Mouse (Mus musculus) ES-E14 (cell line): ENCODE measurements around the gene R3hdml. TPM values are rescaled to one million over a fixed set of nuclear protein-coding genes. Genes with fewer than 3 reads are reported as not detected.
A peak's percentile ranks its signal among the peaks of the same experiment; 100 is the strongest.

Source experiments
- DNase-seq: peaks from one replicate; pipeline ENCODE4 v3.0.0-alpha.2; 2013; ENCODE audit warnings: low read depth, low spot score
- H3K27ac ChIP-seq: 2 replicates; pipeline ENCODE4 v1.5.1; 2012; ENCODE audit warnings: low read depth, mild to moderate bottlenecking, low read length, moderate library complexity, mixed read lengths; ENCODE audit not compliant: poor library complexity, insufficient read depth, severe bottlenecking
- H3K36me3 ChIP-seq: 2 replicates; pipeline ENCODE4 v1.6.1; 2012; ENCODE audit warnings: mild to moderate bottlenecking, low read length, moderate library complexity, mixed read lengths; ENCODE audit not compliant: control insufficient read depth, poor library complexity, insufficient read depth, severe bottlenecking
- H3K4me1 ChIP-seq, 2 experiments: fragments of 150-350 bp in 1 of 2; sonication (generic) in 1 of 2; 2 replicates each; pipeline ENCODE4 v1.6.1; 2012; ENCODE audit warnings: low read length in 2 of 2, mild to moderate bottlenecking in 1 of 2, mixed read lengths in 1 of 2; ENCODE audit not compliant: control insufficient read depth in 2 of 2, insufficient read depth in 2 of 2, poor library complexity in 1 of 2
- H3K4me3 ChIP-seq, 2 experiments: fragments of 150-350 bp in 1 of 2; sonication (generic) in 1 of 2; 2 replicates each; pipeline ENCODE4 v1.5.1; 2012; ENCODE audit warnings: low read length in 2 of 2, low read depth in 1 of 2, mild to moderate bottlenecking in 1 of 2, mixed read lengths in 1 of 2; ENCODE audit not compliant: insufficient read depth in 1 of 2, poor library complexity in 1 of 2, severe bottlenecking in 1 of 2
- H3K9ac ChIP-seq: 2 replicates; pipeline ENCODE4 v1.6.1; 2012; ENCODE audit warnings: low read depth, mild to moderate bottlenecking, low read length, mixed read lengths; ENCODE audit not compliant: poor library complexity, insufficient read depth, severe bottlenecking
- H3K9me3 ChIP-seq: fragments of 150-350 bp; sonication (generic); 2 replicates; pipeline ENCODE4 v1.6.1; 2012; ENCODE audit warnings: low read depth, mild to moderate bottlenecking, low read length; ENCODE audit not compliant: control insufficient read depth, insufficient read depth
- CHD2 ChIP-seq: IDR thresholded peaks from 2 replicates; pipeline ENCODE4 v1.6.1; 2014; ENCODE audit warnings: mild to moderate bottlenecking, low read depth, low read length, inconsistent platforms
- HCFC1 ChIP-seq: IDR thresholded peaks from 2 replicates; pipeline ENCODE4 v1.6.1; 2012; ENCODE audit warnings: low read length, inconsistent platforms, borderline replicate concordance; ENCODE audit not compliant: insufficient read depth
- MAFK ChIP-seq: IDR thresholded peaks from 2 replicates; pipeline ENCODE4 v1.6.1; 2014; ENCODE audit warnings: mild to moderate bottlenecking, low read depth, low read length, inconsistent platforms; ENCODE audit not compliant: insufficient read depth
- ZC3H11A ChIP-seq: IDR thresholded peaks from 2 replicates; pipeline ENCODE4 v1.6.1; 2012; ENCODE audit warnings: low read depth, mild to moderate bottlenecking, inconsistent platforms, low read length, borderline replicate concordance
- ZNF384 ChIP-seq: IDR thresholded peaks from 2 replicates; pipeline ENCODE4 v1.6.1; 2012; ENCODE audit warnings: low read depth, low read length, inconsistent platforms
- in situ Hi-C, 2 experiments: fragments of 600-800 bp; cut with MboI; formaldehyde crosslinking; loops; one replicate each; pipeline ENCODE4 v1.15.1; 2025; ENCODE audit warnings: low sequenced_read_pairs in 2 of 2, inconsistent platforms in 1 of 2; ENCODE audit not compliant: unreplicated experiment in 2 of 2
- total RNA-seq: library from RNA; depleted of rRNA; stranded (reverse); fragments of 300-350 nt; gene quantifications from 2 replicates; pipeline ENCODE4 v1.2.3, GENCODE M21; 2012

The R3hdml gene
- total RNA-seq, 1 experiment = 4.4 TPM

DNA sequence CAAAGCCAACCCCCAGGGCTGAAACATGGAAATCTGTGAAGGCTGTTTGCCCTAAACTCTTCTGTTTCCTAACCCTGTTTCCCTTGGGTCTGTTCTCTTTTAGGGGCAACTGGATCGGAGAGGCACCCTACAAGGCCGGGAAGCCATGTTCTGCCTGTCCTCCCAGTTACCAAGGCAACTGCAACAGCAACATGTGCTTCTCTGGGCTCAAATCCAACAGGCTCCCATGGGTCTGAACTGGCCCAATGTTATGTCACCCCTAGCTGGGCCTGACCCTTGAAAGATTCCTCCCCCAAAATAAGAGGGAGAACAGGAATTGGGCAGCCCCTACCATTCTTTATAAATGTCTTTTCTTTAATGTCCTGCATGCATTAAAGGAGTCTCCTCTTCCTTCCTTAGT lies 10.1 kb downstream of the R3hdml start:
- TF ChIP-seq ZNF384 (no peak), HCFC1 (no peak), CHD2 (no peak), ZC3H11A (no peak), MAFK (no peak)
- Histone ChIP-seq H3K4me1 (peaks cover 0 to 4% of the 10 kb centered on the region in 2 experiments; a peak in 1 of 4 replicates), H3K9me3 (no peaks in the 10 kb centered on the region), H3K27ac (no peak overlapping the region), H3K4me3 (no peak overlapping the region), H3K36me3 (no peaks in the 10 kb centered on the region), H3K9ac (no peak overlapping the region)
- no peak for DNase-seq
- in situ Hi-C loops = no loop called here

DNA sequence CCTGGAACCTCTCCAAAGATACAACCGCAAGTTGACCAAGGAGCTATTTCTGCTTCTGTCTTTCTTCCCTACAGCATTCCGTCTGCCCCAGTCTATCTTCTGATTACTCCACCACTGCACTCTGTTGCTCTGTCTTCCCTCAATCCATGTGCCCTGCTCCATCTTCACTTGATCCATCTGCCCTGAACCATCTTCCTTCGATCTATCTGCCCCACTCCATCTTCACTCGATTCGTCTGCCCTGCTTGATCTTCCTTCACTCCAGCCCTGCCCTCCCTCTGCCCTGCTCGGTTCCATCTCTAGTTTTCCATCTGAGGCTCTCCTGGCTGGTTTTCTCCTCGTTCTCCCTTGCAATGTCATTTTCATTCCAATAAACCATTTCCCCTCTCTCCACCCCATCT lies 11.1 kb downstream of the R3hdml start:
- H3K9ac ChIP-seq = no peak overlapping the region
- TF ChIP-seq CHD2 = no peak
- TF ChIP-seq MAFK = no peak
- no peak for TF ChIP-seq ZC3H11A
- TF ChIP-seq HCFC1 = 0 out of 2 replicates have a peak, but pooled peaks have one; percentile 33
- no peak for TF ChIP-seq ZNF384
- in situ Hi-C loops = no loop called here
- H3K4me1 ChIP-seq = peaks cover 0 to 4% of the 10 kb centered on the region in 2 experiments; a peak in 1 of 4 replicates
- no peak for DNase-seq
- no peaks in the 10 kb centered on the region for H3K36me3 ChIP-seq
- H3K27ac ChIP-seq = no peak overlapping the region
- peak overlapping the region in 1 of 2 experiments; percentile 55; a peak in 1 of 4 replicates for H3K4me3 ChIP-seq
- H3K9me3 ChIP-seq = no peaks in the 10 kb centered on the region

DNA sequence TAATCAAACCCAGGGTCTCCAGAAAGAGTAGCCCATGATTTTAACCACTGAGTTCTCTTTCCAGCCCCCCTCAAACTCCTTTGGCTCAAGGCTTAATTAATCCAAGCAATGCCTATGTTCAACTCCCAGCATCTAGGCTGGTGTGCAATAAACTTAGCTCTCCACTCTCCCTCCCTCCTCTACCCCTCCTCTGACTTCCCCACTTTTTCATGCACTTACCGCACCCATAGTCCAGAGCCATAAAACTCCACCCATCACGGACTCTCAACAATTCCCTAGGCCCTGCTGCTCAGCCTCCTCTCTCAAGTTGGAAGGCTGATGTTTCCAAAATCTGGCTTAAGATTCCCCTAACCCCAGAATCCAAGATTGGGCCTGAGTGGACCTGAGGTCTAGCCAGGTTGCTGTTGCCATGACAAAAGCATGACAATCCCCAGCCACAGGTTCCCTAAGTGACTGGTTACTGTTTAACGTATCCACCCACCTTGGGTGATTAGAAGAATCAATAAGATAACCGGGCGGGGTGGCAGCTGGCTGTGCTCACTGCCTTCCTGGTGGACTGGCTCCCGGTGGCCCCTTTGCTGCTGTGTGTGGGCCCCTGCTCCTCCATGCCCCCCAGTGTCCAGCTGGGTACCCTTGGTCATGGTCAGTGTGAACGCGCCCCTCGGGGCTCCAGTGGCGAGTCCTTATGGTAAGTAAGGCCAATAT lies 14.3 kb downstream of the R3hdml start, which contains the start of gene Hnf4a:
Hnf4a (plus strand) TSS at position 509 of the 705 bp plus-strand sequence.
- H3K9ac ChIP-seq = no peak within 1 kb of the TSS
- in situ Hi-C loops = no loop called here
- no peaks in the 10 kb centered on the region for H3K9me3 ChIP-seq
- no peak within 1 kb of the TSS for H3K4me3 ChIP-seq
- no peak for DNase-seq
- no peaks in the 10 kb centered on the region for H3K36me3 ChIP-seq
- H3K4me1 ChIP-seq = no peaks in the 10 kb centered on the region; a peak in 1 of 4 replicates
- H3K27ac ChIP-seq = no peak within 1 kb of the TSS
- no peak for TF ChIP-seq MAFK
- no peak for TF ChIP-seq ZNF384
- no peak for TF ChIP-seq HCFC1
- no peak for TF ChIP-seq CHD2
- no peak for TF ChIP-seq ZC3H11A

DNA sequence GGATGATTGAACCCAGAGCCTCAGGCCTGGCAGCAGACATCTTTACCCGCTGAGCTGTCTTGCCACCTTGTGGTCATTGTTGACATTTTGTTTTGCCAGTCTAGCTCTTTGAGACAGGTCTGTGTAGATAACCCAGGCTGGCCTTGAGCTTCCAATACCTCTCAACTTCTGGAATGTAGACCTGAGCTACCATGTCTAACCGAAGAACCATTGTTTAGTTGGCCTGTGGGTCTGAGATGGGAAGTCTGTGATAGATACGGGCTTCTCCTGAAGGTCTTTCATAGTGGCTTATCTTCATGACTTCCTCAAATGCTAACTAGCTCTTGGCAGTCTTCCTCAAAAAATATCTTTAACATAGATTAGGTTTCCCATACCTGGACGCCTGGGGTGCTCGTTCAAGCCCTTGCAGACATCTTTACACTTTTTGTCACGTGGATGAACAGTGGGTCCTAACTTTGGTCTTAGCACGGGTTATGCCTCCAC lies 33.7 kb downstream of the R3hdml start:
- Histone ChIP-seq H3K9me3 (no peaks in the 10 kb centered on the region), H3K4me1 (no peaks in the 10 kb centered on the region), H3K9ac (no peak overlapping the region), H3K4me3 (no peak overlapping the region), H3K36me3 (no peaks in the 10 kb centered on the region), H3K27ac (no peak overlapping the region)
- DNase-seq = no peak
- in situ Hi-C loops = no loop called here
- TF ChIP-seq ZNF384 (no peak), HCFC1 (no peak), CHD2 (no peak), MAFK (no peak), ZC3H11A (no peak)
